In the genomic region with DNA sequence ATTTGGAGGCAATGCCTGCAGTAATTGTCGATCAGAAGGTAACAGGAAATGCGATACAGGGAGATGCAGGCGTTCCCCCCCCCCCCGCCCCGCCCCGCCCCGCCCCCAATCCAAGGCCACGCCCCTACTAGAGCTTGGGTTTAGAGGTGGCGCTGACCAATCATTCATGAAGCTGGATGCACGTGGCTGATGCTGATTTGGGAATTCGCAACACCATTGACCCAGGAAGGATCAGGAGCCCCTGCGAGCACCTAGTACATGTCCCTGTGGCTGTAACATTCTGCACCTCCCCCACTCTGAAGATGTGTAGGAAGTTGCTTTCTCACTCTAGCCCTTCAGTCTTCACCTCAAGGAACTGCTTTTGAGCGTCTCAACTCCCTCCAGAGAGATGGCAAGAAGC, we compare ENCODE assay signal across 24 mouse cellular contexts.
"Had no signal": no experiment of that assay in that cellular context is flagged by ENCODE, and none has a peak within 500 bp of the region (broad histone marks: within the 10 kb centered on the region; RNA-seq: fewer than 3 reads in every experiment).

No protein-coding gene starts in this region.

- H3K27me3 ChIP-seq: heart, embryonic 12.5 days; hindbrain, embryonic 12.5 days; intestine, embryonic 15.5 days; kidney, embryonic 15.5 days; limb, embryonic 12.5 days had no signal

- H3K36me3 ChIP-seq: heart, embryonic 10.5 days; heart, embryonic 12.5 days; hindbrain, embryonic 10.5 days; hindbrain, embryonic 12.5 days; intestine, embryonic 15.5 days; kidney, embryonic 15.5 days; limb, embryonic 10.5 days; limb, embryonic 12.5 days had no signal

- DNase-seq: gastrocnemius, adult 2 months; gastrocnemius, postnatal 10 days; gastrocnemius, postnatal 25 days; heart, adult 18-20 months; heart, postnatal 10 days; heart, postnatal 4 days; kidney, adult 18-20 months; kidney, adult 9 months; kidney, postnatal 14 days; kidney, postnatal 36 days; liver had no signal

- H3K4me1 ChIP-seq: heart, embryonic 10.5 days; heart, embryonic 12.5 days; hindbrain, embryonic 10.5 days; hindbrain, embryonic 12.5 days; intestine, embryonic 15.5 days; limb, embryonic 10.5 days; limb, embryonic 12.5 days had no signal

- ATAC-seq: hindbrain, embryonic 16.5 days; inflammation-experienced regulatory T-cells, adult 6 months; intestine, embryonic 15.5 days; intestine, postnatal 0 days had no signal

- H3K9me3 ChIP-seq: heart, embryonic 10.5 days; intestine, embryonic 15.5 days; limb, embryonic 10.5 days had no signal

- H3K4me3 ChIP-seq: gastrocnemius, adult 2 months; heart, embryonic 10.5 days; heart, embryonic 12.5 days; hindbrain, embryonic 10.5 days; hindbrain, embryonic 12.5 days; intestine, embryonic 15.5 days; kidney, embryonic 15.5 days; layer of hippocampus, adult 2 months; left cerebral cortex, adult 2 months; limb, embryonic 10.5 days; limb, embryonic 12.5 days had no signal
